Mouse (Mus musculus): Measurements from ENCODE around the gene Stt3b. TPM values are rescaled to one million over a fixed set of nuclear protein-coding genes. Genes with fewer than 3 reads are reported as not detected.

Stt3b gene
- polyA plus RNA-seq, 1 experiment from 2014 or later = 105 TPM

GRCm38 (mm10) chr9:115309977-115310345 is 260 bp downstream of the Stt3b start:
- DNase-seq (ENCODE audit: low spot score) = no peak
- under 1% methylated on average over 39 of the region's 42 CpGs for WGBS
- Histone ChIP-seq H3K4me3 (peak overlapping the region; percentile 98), H3K27ac (peak overlapping the region; percentile 99), H3K27me3 (ENCODE audit: low read depth, poor library complexity, severe bottlenecking) (no peaks in the 10 kb centered on the region), H3K36me3 (no peaks in the 10 kb centered on the region), H3K4me1 (peaks cover 41% of the 10 kb centered on the region), H3K9me3 (replicated peaks) (no peaks in the 10 kb centered on the region)

GRCm38 (mm10) chr9:115309381-115309971 is 745 bp downstream of the Stt3b start:
- H3K36me3 ChIP-seq = no peaks in the 10 kb centered on the region
- no peak for DNase-seq (ENCODE audit: low spot score)
- under 1% methylated on average over 65 of the region's 65 CpGs for WGBS
- peak overlapping the region; percentile 98 for H3K4me3 ChIP-seq
- no peaks in the 10 kb centered on the region for H3K27me3 ChIP-seq (ENCODE audit: low read depth, poor library complexity, severe bottlenecking)
- H3K27ac ChIP-seq = peak overlapping the region; percentile 99
- H3K9me3 ChIP-seq (replicated peaks) = no peaks in the 10 kb centered on the region
- peaks cover 40% of the 10 kb centered on the region for H3K4me1 ChIP-seq

- peaks cover 36% of the 10 kb centered on the region for H3K4me1 ChIP-seq
- peak overlapping the region; percentile 99 for H3K27ac ChIP-seq
- no peaks in the 10 kb centered on the region for H3K36me3 ChIP-seq
- WGBS = under 1% methylated on average over 18 of the region's 18 CpGs
- peak overlapping the region; percentile 98 for H3K4me3 ChIP-seq
- no peaks in the 10 kb centered on the region for H3K9me3 ChIP-seq (replicated peaks)
- DNase-seq (ENCODE audit: low spot score) = no peak
- H3K27me3 ChIP-seq (ENCODE audit: low read depth, poor library complexity, severe bottlenecking) = no peaks in the 10 kb centered on the region
These were observed 1.3 kb downstream of the Stt3b start for GRCm38 (mm10) chr9:115308941-115309380.

DNA sequence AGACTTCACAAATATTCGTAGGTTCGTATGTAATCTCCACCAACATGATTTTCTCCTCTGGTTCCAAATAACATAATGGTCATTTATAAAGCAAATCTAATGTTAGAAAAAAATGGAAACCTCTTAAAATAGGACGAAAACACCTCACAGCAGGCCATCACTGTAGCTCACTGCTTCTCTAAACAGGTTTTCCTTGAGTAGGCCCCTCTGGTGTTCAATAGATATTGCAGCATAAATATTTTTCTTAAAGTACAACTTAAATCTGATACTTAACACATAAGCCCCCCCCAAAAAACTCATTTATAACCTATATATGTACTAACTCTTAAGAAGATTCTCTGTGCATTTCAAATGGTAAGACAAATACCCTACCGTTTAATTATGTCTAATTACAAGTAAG is 1.8 kb downstream of the Stt3b start:
- peak overlapping the region; percentile 98 for H3K4me3 ChIP-seq
- H3K36me3 ChIP-seq = no peaks in the 10 kb centered on the region
- H3K4me1 ChIP-seq = peaks cover 36% of the 10 kb centered on the region
- H3K9me3 ChIP-seq (replicated peaks) = no peaks in the 10 kb centered on the region
- peak; percentile 19 for DNase-seq (ENCODE audit: low spot score)
- 28% methylated on average over 4 of the region's 4 CpGs for WGBS
- no peaks in the 10 kb centered on the region for H3K27me3 ChIP-seq (ENCODE audit: low read depth, poor library complexity, severe bottlenecking)
- peak overlapping the region; percentile 99 for H3K27ac ChIP-seq

- Histone ChIP-seq H3K27me3 (ENCODE audit: low read depth, poor library complexity, severe bottlenecking) (no peaks in the 10 kb centered on the region), H3K9me3 (replicated peaks) (no peaks in the 10 kb centered on the region), H3K4me3 (peak overlapping the region; percentile 98), H3K4me1 (peaks cover 42% of the 10 kb centered on the region), H3K36me3 (peaks cover 9% of the 10 kb centered on the region), H3K27ac (no peak overlapping the region)
- peak; percentile 30 for DNase-seq (ENCODE audit: low spot score)
- 43% methylated on average over 6 of the region's 6 CpGs for WGBS
These were observed 4.0 kb downstream of the Stt3b start for GRCm38 (mm10) chr9:115306202-115306601.

GRCm38 (mm10) chr9:115304149-115304548 is 6.1 kb downstream of the Stt3b start:
- no peaks in the 10 kb centered on the region for H3K27me3 ChIP-seq (ENCODE audit: low read depth, poor library complexity, severe bottlenecking)
- no peak overlapping the region for H3K27ac ChIP-seq
- DNase-seq (ENCODE audit: low spot score) = no peak
- peaks cover 13% of the 10 kb centered on the region for H3K36me3 ChIP-seq
- no peak overlapping the region for H3K4me3 ChIP-seq
- peaks cover 46% of the 10 kb centered on the region for H3K4me1 ChIP-seq
- H3K9me3 ChIP-seq (replicated peaks) = no peaks in the 10 kb centered on the region
- WGBS = 86% methylated on average over 4 of the region's 4 CpGs

- Histone ChIP-seq H3K36me3 (peaks cover 13% of the 10 kb centered on the region), H3K4me3 (no peak overlapping the region), H3K9me3 (replicated peaks) (no peaks in the 10 kb centered on the region), H3K27me3 (ENCODE audit: low read depth, poor library complexity, severe bottlenecking) (no peaks in the 10 kb centered on the region), H3K4me1 (peaks cover 47% of the 10 kb centered on the region), H3K27ac (no peak overlapping the region)
- 83% methylated on average over 7 of the region's 7 CpGs for WGBS
- DNase-seq (ENCODE audit: low spot score) = no peak
These were observed 8.6 kb downstream of the Stt3b start for GRCm38 (mm10) chr9:115301593-115301992.

- 95% methylated on average over 6 of the region's 6 CpGs for WGBS
- peak; percentile 22 for DNase-seq (ENCODE audit: low spot score)
- H3K4me1 ChIP-seq = peaks cover 47% of the 10 kb centered on the region
- no peaks in the 10 kb centered on the region for H3K9me3 ChIP-seq (replicated peaks)
- H3K27ac ChIP-seq = no peak overlapping the region
- H3K36me3 ChIP-seq = peaks cover 13% of the 10 kb centered on the region
- H3K27me3 ChIP-seq (ENCODE audit: low read depth, poor library complexity, severe bottlenecking) = no peaks in the 10 kb centered on the region
- no peak overlapping the region for H3K4me3 ChIP-seq
These were observed 9.1 kb downstream of the Stt3b start for GRCm38 (mm10) chr9:115301002-115301579.

DNA sequence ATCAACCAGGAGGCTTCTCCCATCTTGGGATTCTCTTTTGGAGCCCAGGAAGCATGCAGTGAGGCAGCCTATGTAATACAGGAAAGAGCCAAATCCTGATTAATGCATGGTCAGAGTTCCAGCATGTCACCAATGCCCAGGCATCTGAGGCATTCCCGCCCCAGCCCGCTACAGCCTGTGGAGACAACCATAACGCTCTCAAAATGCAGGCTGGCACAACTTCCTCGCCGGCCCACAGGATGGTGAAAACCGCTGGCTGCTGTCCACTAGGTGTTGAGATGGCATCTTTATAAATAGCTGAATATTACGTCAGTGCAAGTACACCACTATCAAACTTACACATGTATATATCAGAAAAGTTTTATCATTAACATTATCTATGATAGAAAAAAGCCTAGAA is 13.5 kb downstream of the Stt3b start:
- no peak overlapping the region for H3K4me3 ChIP-seq
- DNase-seq (ENCODE audit: low spot score) = peak; percentile 29
- no peak overlapping the region for H3K27ac ChIP-seq
- H3K27me3 ChIP-seq (ENCODE audit: low read depth, poor library complexity, severe bottlenecking) = no peaks in the 10 kb centered on the region
- H3K36me3 ChIP-seq = peaks cover 9% of the 10 kb centered on the region
- H3K4me1 ChIP-seq = peaks cover 43% of the 10 kb centered on the region
- H3K9me3 ChIP-seq (replicated peaks) = no peaks in the 10 kb centered on the region
- WGBS = 76% methylated on average over 7 of the region's 7 CpGs

DNA sequence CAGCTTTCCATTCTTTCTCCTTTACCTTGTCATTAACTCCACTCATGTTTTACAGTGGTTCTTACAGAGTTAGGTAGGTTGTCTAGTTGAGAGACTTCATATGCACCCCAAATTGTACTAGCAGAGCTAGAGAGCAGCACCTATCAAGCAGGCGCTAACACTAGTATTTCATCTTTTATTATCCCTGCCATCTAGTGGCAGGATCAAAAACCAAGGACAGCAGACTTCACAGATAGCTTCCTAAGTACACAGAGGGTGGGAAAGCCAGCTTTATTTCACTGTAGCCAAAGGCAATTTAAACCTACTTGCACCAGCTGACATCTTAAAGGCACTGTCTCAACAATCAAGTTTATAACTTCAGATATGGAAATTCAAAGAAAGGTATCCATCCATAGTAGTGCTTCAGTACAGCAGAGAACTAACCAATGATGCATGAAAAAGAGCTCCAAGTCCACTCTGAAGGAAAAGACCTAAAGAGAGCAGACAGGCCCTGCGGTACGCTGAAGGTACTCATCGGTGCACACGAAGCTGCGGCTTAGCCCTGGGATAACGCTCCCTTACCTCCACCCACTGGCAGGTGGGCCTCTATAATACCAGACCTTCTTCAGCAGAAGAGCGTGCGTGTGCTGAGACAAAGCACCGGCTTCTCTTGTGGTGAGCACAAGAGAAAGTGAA is 16.2 kb downstream of the Stt3b start:
- no peak for DNase-seq (ENCODE audit: low spot score)
- H3K36me3 ChIP-seq = 0 out of 2 replicates have a peak, but pooled peaks cover 5% of the 10 kb centered on the region
- H3K27me3 ChIP-seq (ENCODE audit: low read depth, poor library complexity, severe bottlenecking) = no peaks in the 10 kb centered on the region
- 72% methylated on average over 10 of the region's 10 CpGs for WGBS
- H3K9me3 ChIP-seq (replicated peaks) = no peaks in the 10 kb centered on the region
- H3K4me1 ChIP-seq = peaks cover 32% of the 10 kb centered on the region
- no peak overlapping the region for H3K4me3 ChIP-seq
- no peak overlapping the region for H3K27ac ChIP-seq

DNA sequence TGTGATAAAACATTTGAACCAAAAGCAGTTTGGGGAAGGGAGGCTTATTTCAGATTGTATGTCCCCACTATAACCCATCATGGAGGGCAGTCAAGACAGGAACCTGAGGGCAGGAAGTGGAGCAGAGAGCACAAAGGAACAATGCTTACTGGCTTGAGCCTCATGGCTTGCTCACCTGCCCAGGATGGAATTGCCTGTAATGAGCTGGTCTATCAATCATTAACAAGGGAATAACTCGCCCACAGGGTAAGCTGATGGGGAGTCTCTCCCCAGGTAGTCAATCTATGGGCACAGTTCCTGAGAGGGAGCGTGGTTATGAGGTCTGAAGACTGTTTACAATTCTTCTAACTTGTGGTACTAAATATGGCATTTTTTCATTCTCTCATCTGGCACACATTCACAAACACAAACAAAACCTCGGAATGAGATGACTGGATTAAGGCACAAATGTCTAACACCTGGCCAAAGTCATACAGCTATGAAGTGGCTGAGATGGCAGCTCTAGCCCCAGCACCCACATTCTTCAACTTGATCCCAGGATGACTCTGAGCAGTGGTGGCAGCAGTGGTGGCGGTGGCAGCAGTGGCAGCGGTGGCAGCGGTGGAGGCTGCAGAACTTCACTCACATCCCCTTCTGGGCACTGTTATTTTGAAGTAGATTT is 22.3 kb downstream of the Stt3b start:
- Histone ChIP-seq H3K27me3 (ENCODE audit: low read depth, poor library complexity, severe bottlenecking) (no peaks in the 10 kb centered on the region), H3K9me3 (replicated peaks) (no peaks in the 10 kb centered on the region), H3K4me3 (no peak overlapping the region), H3K36me3 (peaks cover 10% of the 10 kb centered on the region), H3K4me1 (peaks cover 16% of the 10 kb centered on the region), H3K27ac (no peak overlapping the region)
- DNase-seq (ENCODE audit: low spot score) = no peak
- WGBS = 89% methylated on average over 6 of the region's 6 CpGs

DNA sequence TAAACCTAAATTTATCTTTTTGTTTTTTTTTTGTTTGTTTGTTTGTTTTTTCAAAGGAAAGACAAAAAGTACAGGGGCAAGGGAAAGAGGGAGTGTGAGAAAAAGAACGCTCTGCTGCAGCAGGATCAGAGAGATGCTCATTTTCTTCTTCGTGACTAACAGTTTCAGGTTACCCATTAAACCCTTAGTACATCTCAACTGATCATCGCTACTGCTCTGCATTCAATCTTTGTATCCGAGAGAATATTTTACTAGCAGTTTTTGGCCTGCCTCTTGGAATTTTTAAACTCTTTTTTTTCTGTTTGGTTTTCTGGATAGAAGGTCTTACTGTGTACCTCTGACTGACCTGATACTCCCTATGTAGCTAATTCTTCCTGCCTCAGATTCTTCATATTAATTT is 25.8 kb downstream of the Stt3b start:
- Histone ChIP-seq H3K36me3 (peaks cover 25% of the 10 kb centered on the region), H3K4me3 (no peak overlapping the region), H3K9me3 (replicated peaks) (no peaks in the 10 kb centered on the region), H3K4me1 (peaks cover 13% of the 10 kb centered on the region), H3K27ac (no peak overlapping the region), H3K27me3 (ENCODE audit: low read depth, poor library complexity, severe bottlenecking) (no peaks in the 10 kb centered on the region)
- 70% methylated on average over 4 of the region's 4 CpGs for WGBS
- DNase-seq (ENCODE audit: low spot score) = no peak

DNA sequence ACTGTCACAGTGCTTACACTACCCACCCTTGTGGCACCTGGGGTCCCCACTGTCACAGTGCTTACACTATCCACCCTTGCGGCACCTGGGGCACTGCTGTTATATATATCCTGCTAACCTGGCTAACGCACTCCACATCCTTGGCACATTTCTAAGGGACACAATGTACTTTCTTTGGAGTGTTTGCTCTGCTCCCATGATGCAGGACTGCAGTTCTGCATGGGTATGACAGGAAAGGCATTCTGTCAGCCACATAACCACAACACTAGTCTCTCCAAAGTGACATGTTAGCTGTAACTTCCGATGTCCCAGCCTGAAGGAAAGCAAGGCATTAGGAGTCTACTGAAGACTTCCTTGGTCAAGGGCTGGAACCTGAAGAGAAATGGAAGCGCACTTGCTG is 26.8 kb downstream of the Stt3b start:
- Histone ChIP-seq H3K4me3 (no peak overlapping the region), H3K27ac (no peak overlapping the region), H3K27me3 (ENCODE audit: low read depth, poor library complexity, severe bottlenecking) (no peaks in the 10 kb centered on the region), H3K4me1 (peaks cover 13% of the 10 kb centered on the region), H3K36me3 (peaks cover 35% of the 10 kb centered on the region), H3K9me3 (replicated peaks) (no peaks in the 10 kb centered on the region)
- 91% methylated on average over 4 of the region's 4 CpGs for WGBS
- DNase-seq (ENCODE audit: low spot score) = no peak
